Mouse (Mus musculus): Measurements from ENCODE around the gene Lif.

DNA sequence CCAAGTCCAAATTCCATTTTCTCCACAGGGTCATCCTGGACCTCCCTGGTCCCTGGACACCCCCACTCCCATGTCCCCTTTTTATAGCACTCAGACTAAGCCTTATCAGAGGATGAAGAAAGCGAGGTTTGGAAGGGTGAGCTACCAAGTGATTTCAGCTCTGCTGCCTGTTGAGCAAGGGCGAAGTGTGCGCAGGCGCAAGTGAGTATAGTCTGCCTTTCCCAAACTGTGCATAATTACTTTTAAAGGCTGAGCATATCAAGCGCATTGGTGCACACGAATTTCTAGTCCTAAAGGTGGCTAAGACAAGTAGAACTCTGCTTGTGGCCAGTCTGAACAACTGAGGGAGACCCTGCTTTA is 35.5 kb downstream of the Lif start:
- TF ChIP-seq CTCF (IDR thresholded peaks at IDR 0.05; ENCODE audit: low read depth, low read length) (no peak), POLR2A (IDR thresholded peaks at IDR 0.05; ENCODE audit: insufficient read depth, low read length) (no peak)

All from ES-Bruce4 (cell line).